Mouse (Mus musculus) cortical plate, adult 2 months (tissue): Measurements from ENCODE around the gene Srp54a. TPM values are rescaled to one million over a fixed set of nuclear protein-coding genes. Genes with fewer than 3 reads are reported as not detected.
"Not testable (repeated sequence)": the region's sequence is repeated elsewhere in the genome, so short reads cannot be mapped to it uniquely, and the experiment has no call there.

Experiments
- H3K27ac ChIP-seq: fragments of 200-500 bp; 2 replicates; pipeline ENCODE4 v1.5.1; 2012; ENCODE audit warnings: low read length, control low read depth, inconsistent platforms; ENCODE audit not compliant: insufficient read depth
- H3K4me1 ChIP-seq: fragments of 200-500 bp; 2 replicates; pipeline ENCODE4 v1.6.1; 2011; ENCODE audit warnings: low read length; ENCODE audit not compliant: control insufficient read depth, insufficient read depth
- H3K4me3 ChIP-seq: fragments of 200-500 bp; 2 replicates; pipeline ENCODE4 v1.5.1; 2011; ENCODE audit warnings: mild to moderate bottlenecking, low read length, control low read depth; ENCODE audit not compliant: insufficient read depth
- polyA plus RNA-seq: library from polyadenylated mRNA; depleted of rRNA; stranded (reverse); fragments of >200 nt; gene quantifications from 2 replicates; pipeline ENCODE4 v1.2.3, GENCODE M21; 2012; rRNA removed

The Srp54a gene
- polyA plus RNA-seq, 1 experiment, result 71.6 TPM

GRCm38 (mm10) chr12:55154559-55155448 is 74.7 kb downstream of the Srp54a start, which contains the start of gene Srp54b:
Srp54b (plus strand) TSS chr12:55155104.
- H3K27ac ChIP-seq, H3K4me1 ChIP-seq: not testable (repeated sequence)
- 0 out of 2 replicates have a peak within 1 kb of the TSS, but pooled peaks have one; percentile 21 for H3K4me3 ChIP-seq

- 0 out of 2 replicates have a peak overlapping the region, but pooled peaks have one; percentile 21 for H3K4me3 ChIP-seq
- H3K4me1 ChIP-seq, H3K27ac ChIP-seq: not testable (repeated sequence)
These were observed 75.4 kb downstream of the Srp54a start for GRCm38 (mm10) chr12:55155449-55155783.

Other genes with a start within 250 kb of the Srp54a start
- gene Cfl2, start 217.4 kb upstream of the Srp54a start, polyA plus RNA-seq, result 55.9 and 62.0 TPM in 2 replicates
- gene Gm20403, start 93.7 kb upstream of the Srp54a start, polyA plus RNA-seq, result not detected in 2 replicates
- gene Baz1a, start 65.9 kb upstream of the Srp54a start, polyA plus RNA-seq, result 1.8 and 2.3 TPM in 2 replicates
- gene 2700097O09Rik, start 152 bp upstream of the Srp54a start, polyA plus RNA-seq, result 15.9 and 17.1 TPM in 2 replicates
- 25.6 and 27.4 TPM in 2 replicates for gene Fam177a, start 44.2 kb downstream of the Srp54a start, polyA plus RNA-seq
- gene Srp54b, start 74.8 kb downstream of the Srp54a start, polyA plus RNA-seq, result 29.0 and 29.9 TPM in 2 replicates
- not detected in 2 replicates for gene 1700047I17Rik2, start 119.3 kb downstream of the Srp54a start, polyA plus RNA-seq
- 64.5 and 66.5 TPM in 2 replicates for gene Srp54c, start 149.9 kb downstream of the Srp54a start, polyA plus RNA-seq
- gene 1110008L16Rik, start 219.3 kb downstream of the Srp54a start, polyA plus RNA-seq, result 7.0 and 7.8 TPM in 2 replicates
- gene Ppp2r3c, start 222.7 kb downstream of the Srp54a start, polyA plus RNA-seq, result 10.5 and 10.9 TPM in 2 replicates